ENCODE assay signal across 8 mouse cellular contexts in the genomic region with DNA sequence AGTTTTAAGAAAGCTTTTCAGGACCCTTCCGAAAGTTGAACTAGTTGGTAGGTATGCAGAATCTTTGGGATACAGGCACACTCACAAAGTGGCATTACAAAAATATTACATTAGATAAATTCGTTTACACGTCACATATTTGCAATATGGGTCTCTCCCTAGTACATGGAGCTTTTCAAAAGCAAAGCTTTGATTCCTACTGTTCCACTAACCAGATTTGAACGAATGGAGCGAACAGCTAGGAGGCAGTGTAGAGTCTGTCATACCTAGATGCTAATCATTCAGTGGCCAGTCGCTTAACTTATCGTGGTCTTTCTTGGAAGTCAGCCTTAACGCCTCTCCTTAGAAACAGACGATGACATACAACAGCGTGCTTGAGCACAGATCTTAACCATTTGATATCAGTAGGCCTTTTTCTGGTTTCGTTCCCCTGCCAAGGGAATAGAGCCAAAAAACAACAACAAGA. TPM values are rescaled to one million over a fixed set of nuclear protein-coding genes. Genes with fewer than 3 reads are reported as not detected.
DNase-seq lines count a peak whose midpoint lies in the region; ATAC-seq and TF ChIP-seq lines count a peak whose summit lies in the region.

A gene (minus strand): TSS at position 146 of the 466 bp plus-strand sequence.

- no peak for TF ChIP-seq POLR2A in bone marrow macrophage, adult 2 months (IDR thresholded peaks at IDR 0.05; ENCODE audit: borderline replicate concordance, low read depth, low read length)

- H3K4me1 ChIP-seq in bone marrow macrophage, adult 2 months (ENCODE audit: control insufficient read depth, insufficient read depth, low read length): peaks cover 30% of the 10 kb centered on the region
- H3K4me1 ChIP-seq in forebrain, embryonic 16.5 days (replicated peaks; ENCODE audit: control insufficient read depth, insufficient read depth, low read length): peaks cover 18% of the 10 kb centered on the region
- peaks cover 23% of the 10 kb centered on the region for H3K4me1 ChIP-seq in hindbrain, embryonic 10.5 days (replicated peaks)
- H3K4me1 ChIP-seq in lung, embryonic 15.5 days: 0 out of 2 replicates have a peak, but pooled peaks cover 8% of the 10 kb centered on the region

- H3K9me3 ChIP-seq in forebrain, embryonic 16.5 days (ENCODE audit: control insufficient read depth, low read length): no peaks in the 10 kb centered on the region
- no peaks in the 10 kb centered on the region for H3K9me3 ChIP-seq in hindbrain, embryonic 10.5 days
- no peaks in the 10 kb centered on the region for H3K9me3 ChIP-seq in lung, embryonic 15.5 days

- H3K27me3 ChIP-seq in forebrain, embryonic 16.5 days (replicated peaks; ENCODE audit: control insufficient read depth, insufficient read depth, low read length): no peaks in the 10 kb centered on the region
- no peaks in the 10 kb centered on the region for H3K27me3 ChIP-seq in hindbrain, embryonic 10.5 days (ENCODE audit: insufficient read depth, poor library complexity, severe bottlenecking)
- H3K27me3 ChIP-seq in lung, embryonic 15.5 days: no peaks in the 10 kb centered on the region

- peak; percentile 79 for DNase-seq in MN1 (ENCODE audit: low spot score)
- DNase-seq in hindbrain, embryonic 10.5 days (ENCODE audit: low spot score): peak; percentile 22
- no peak for DNase-seq in layer of hippocampus, adult 2 months (ENCODE audit: low spot score in 2 of 2)
- peak; percentile 34 for DNase-seq in retina, adult 2 months (ENCODE audit: low read depth, low spot score)
- no peak for DNase-seq in right cerebral cortex, postnatal 14 days

- H3K9ac ChIP-seq in forebrain, embryonic 16.5 days (replicated peaks; ENCODE audit: low read depth, low read length): peak within 1 kb of the TSS; percentile 62
- peak within 1 kb of the TSS; percentile 79 for H3K9ac ChIP-seq in lung, embryonic 15.5 days

- peak; percentile 16; the same call in 1 of the 2 replicates for ATAC-seq in forebrain, embryonic 16.5 days
- peak; percentile 6; the same call in 1 of the 2 replicates for ATAC-seq in lung, embryonic 15.5 days (ENCODE audit: borderline replicate concordance, extremely low read depth, low FRiP score, low TSS enrichment)

- TF ChIP-seq CTCF in bone marrow macrophage, adult 2 months (IDR thresholded peaks at IDR 0.05; ENCODE audit: low read depth, low read length): no peak
- peak; percentile 80 for TF ChIP-seq CTCF in layer of hippocampus, adult 2 months (conservative IDR thresholded peaks at IDR 0.05)

- peak within 1 kb of the TSS; percentile 76 for H3K4me3 ChIP-seq in bone marrow macrophage, adult 2 months (ENCODE audit: insufficient read depth, low read length)
- peak within 1 kb of the TSS; percentile 76 for H3K4me3 ChIP-seq in forebrain, embryonic 16.5 days (replicated peaks; ENCODE audit: low read length)
- peak within 1 kb of the TSS; percentile 92 for H3K4me3 ChIP-seq in hindbrain, embryonic 10.5 days
- H3K4me3 ChIP-seq in layer of hippocampus, adult 2 months: peak within 1 kb of the TSS; percentile 84
- peak within 1 kb of the TSS; percentile 87 for H3K4me3 ChIP-seq in lung, embryonic 15.5 days

- 2% methylated on average over 11 of the region's 11 CpGs for WGBS in forebrain, embryonic 16.5 days
- 3% methylated on average over 11 of the region's 11 CpGs for WGBS in hindbrain, embryonic 10.5 days
- WGBS in lung, embryonic 15.5 days: 1% methylated on average over 11 of the region's 11 CpGs

- peak within 1 kb of the TSS; percentile 83 for H3K27ac ChIP-seq in bone marrow macrophage, adult 2 months (ENCODE audit: insufficient read depth, low read depth, low read length)
- H3K27ac ChIP-seq in forebrain, embryonic 16.5 days (ENCODE audit: low read length): peak within 1 kb of the TSS; percentile 77
- peak within 1 kb of the TSS; percentile 97 for H3K27ac ChIP-seq in hindbrain, embryonic 10.5 days
- peak within 1 kb of the TSS; percentile 95 for H3K27ac ChIP-seq in layer of hippocampus, adult 2 months
- H3K27ac ChIP-seq in lung, embryonic 15.5 days: peak within 1 kb of the TSS; percentile 98

- H3K4me2 ChIP-seq in forebrain, embryonic 16.5 days (ENCODE audit: low read length): peak within 1 kb of the TSS; percentile 89
- H3K4me2 ChIP-seq in lung, embryonic 15.5 days: peak within 1 kb of the TSS; percentile 68

- H3K36me3 ChIP-seq in forebrain, embryonic 16.5 days (ENCODE audit: control insufficient read depth, insufficient read depth): no peaks in the 10 kb centered on the region
- no peaks in the 10 kb centered on the region for H3K36me3 ChIP-seq in hindbrain, embryonic 10.5 days
- H3K36me3 ChIP-seq in lung, embryonic 15.5 days: no peaks in the 10 kb centered on the region

RNA-seq across cellular contexts. Expression of the gene that starts here (rescaled TPM):
- 78.1 and 79.1 TPM in 2 replicates for polyA plus RNA-seq in bone marrow macrophage, adult 2 months (2012; ENCODE audit: insufficient read depth, insufficient read length, missing spikeins)
- 9.5 and 11.6 TPM in 2 replicates for polyA plus RNA-seq in forebrain, embryonic 16.5 days (2015; fragmentation: Nextera tagmentation; extraction: Ambion mirVana)
- 16.9 and 26.2 TPM in 2 replicates for polyA plus RNA-seq in hindbrain, embryonic 10.5 days (2016; fragmentation: Nextera tagmentation; extraction: Ambion mirVana)
- 10 to 100 TPM; 33.9 to 34.9 TPM for total RNA-seq in layer of hippocampus, adult 2 months (2021)
- polyA plus RNA-seq in lung, embryonic 15.5 days (2015; fragmentation: Nextera tagmentation; extraction: Ambion mirVana): 30.7 and 33.7 TPM in 2 replicates

Comparison
In these comparisons a context has a peak if more than half of its experiments do, and no peak if none do; other contexts are left out.
1. DNase-seq: peak in MN1 (single experiment), hindbrain, embryonic 10.5 days (single experiment) and retina, adult 2 months (single experiment); none in layer of hippocampus, adult 2 months (0 of 2) and right cerebral cortex, postnatal 14 days (single experiment).
2. Peak in every context shown above with its lines, with median percentiles within 50 percentile points of each other: H3K27ac ChIP-seq and H3K4me3 ChIP-seq.